Mouse (Mus musculus): Measurements from ENCODE around the gene Pnpla2. TPM values are rescaled to one million over a fixed set of nuclear protein-coding genes. Genes with fewer than 3 reads are reported as not detected.

The Pnpla2 gene
- polyA plus RNA-seq, 1 experiment from 2014 or later: 17.7 TPM

DNA sequence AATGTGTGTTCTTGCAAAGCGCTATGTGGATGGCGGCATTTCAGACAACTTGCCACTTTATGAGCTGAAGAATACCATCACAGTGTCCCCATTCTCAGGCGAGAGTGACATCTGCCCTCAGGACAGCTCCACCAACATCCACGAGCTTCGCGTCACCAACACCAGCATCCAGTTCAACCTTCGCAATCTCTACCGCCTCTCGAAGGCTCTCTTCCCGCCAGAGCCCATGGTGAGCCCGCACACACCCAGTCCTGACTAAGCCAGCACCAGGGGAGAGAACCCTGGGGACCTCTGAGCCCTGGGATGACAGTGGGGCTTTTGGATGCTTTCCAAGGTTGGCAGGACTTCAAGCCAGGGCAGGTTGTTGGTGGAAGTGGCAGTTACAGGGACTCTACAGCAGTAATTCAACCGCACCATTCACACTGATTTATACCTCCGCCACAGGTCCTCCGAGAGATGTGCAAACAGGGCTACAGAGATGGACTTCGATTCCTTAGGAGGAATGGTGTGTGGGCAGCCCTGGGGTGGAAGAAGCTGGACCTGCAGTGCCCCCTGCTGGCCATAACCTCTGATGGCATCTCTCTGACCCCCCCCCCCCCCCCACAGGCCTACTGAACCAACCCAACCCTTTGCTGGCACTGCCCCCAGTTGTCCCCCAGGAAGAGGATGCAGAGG, 3.1 kb downstream of the Pnpla2 start:
- 75% methylated on average over 15 of the region's 15 CpGs for WGBS
- no peak for ATAC-seq (replicated peaks)
- Histone ChIP-seq H3K4me2 (no peak overlapping the region), H3K9me3 (no peaks in the 10 kb centered on the region), H3K27ac (no peak overlapping the region), H3K27me3 (replicated peaks) (peaks cover 34% of the 10 kb centered on the region), H3K36me3 (replicated peaks) (0 out of 2 replicates have a peak, but pooled peaks cover 4% of the 10 kb centered on the region), H3K4me1 (peaks cover 25% of the 10 kb centered on the region), H3K4me3 (no peak overlapping the region), H3K9ac (no peak overlapping the region)

DNA sequence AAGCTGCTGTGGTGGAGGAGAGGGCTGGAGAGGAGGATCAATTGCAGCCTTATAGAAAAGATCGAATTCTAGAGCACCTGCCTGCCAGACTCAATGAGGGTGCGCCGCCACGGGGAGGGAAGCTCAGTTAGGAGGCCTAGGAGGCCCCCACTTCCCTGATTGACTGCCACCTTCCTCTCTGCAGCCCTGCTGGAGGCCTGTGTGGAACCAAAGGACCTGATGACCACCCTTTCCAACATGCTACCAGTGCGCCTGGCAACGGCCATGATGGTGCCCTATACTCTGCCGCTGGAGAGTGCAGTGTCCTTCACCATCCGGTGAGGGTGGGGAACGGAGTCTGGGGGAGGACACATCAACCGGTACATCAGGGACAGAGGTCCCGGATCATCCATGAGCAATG, 3.7 kb downstream of the Pnpla2 start:
- H3K4me1 ChIP-seq: peaks cover 25% of the 10 kb centered on the region
- no peak overlapping the region for H3K27ac ChIP-seq
- H3K9ac ChIP-seq: no peak overlapping the region
- 89% methylated on average over 11 of the region's 11 CpGs for whole genome bisulfite sequencing
- ATAC-seq (replicated peaks): no peak
- no peak overlapping the region for H3K4me3 ChIP-seq
- H3K9me3 ChIP-seq: no peaks in the 10 kb centered on the region
- 0 out of 2 replicates have a peak, but pooled peaks cover 4% of the 10 kb centered on the region for H3K36me3 ChIP-seq (replicated peaks)
- H3K4me2 ChIP-seq: no peak overlapping the region
- peaks cover 40% of the 10 kb centered on the region for H3K27me3 ChIP-seq (replicated peaks)

DNA sequence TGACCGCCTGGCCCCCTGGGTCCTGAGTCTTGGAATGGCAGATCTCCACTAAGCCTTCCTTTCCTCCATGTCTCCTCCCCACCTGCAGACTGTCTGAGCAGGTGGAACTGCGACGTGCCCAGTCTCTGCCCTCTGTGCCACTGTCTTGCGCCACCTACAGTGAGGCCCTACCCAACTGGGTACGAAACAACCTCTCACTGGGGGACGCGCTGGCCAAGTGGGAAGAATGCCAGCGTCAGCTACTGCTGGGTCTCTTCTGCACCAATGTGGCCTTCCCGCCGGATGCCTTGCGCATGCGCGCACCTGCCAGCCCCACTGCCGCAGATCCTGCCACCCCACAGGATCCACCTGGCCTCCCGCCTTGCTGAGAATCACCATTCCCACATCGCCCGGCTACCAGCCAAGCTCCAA, 4.3 kb downstream of the Pnpla2 start:
- no peak overlapping the region for H3K4me2 ChIP-seq
- no peaks in the 10 kb centered on the region for H3K9me3 ChIP-seq
- H3K27me3 ChIP-seq (replicated peaks): peaks cover 46% of the 10 kb centered on the region
- H3K4me3 ChIP-seq: no peak overlapping the region
- H3K4me1 ChIP-seq: peaks cover 25% of the 10 kb centered on the region
- ATAC-seq (replicated peaks): no peak
- H3K9ac ChIP-seq: no peak overlapping the region
- WGBS: 91% methylated on average over 17 of the region's 17 CpGs
- H3K27ac ChIP-seq: no peak overlapping the region
- 0 out of 2 replicates have a peak, but pooled peaks cover 4% of the 10 kb centered on the region for H3K36me3 ChIP-seq (replicated peaks)

DNA sequence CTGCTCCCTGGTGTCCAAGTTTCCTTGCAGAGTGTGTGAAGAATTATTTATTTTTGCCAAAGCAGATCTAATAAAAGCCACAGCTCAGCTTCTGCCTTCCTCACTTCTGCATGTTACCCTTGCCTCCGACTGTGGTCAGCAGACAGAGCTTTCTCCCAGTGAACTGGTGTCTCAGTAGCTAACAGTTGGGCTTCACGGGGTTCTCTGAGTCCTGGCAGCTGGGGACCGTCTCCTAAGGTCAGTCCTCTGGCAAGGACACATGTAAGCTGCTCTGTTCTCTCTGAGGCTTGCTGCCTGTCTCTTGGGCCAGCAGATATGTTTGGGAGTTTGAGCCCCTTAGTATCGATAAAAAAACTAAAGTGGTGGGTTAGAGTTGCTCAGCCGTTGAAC, 5.0 kb downstream of the Pnpla2 start:
- H3K9me3 ChIP-seq: no peaks in the 10 kb centered on the region
- H3K4me3 ChIP-seq: no peak overlapping the region
- H3K27ac ChIP-seq: no peak overlapping the region
- H3K4me1 ChIP-seq: peaks cover 27% of the 10 kb centered on the region
- 0 out of 2 replicates have a peak, but pooled peaks cover 4% of the 10 kb centered on the region for H3K36me3 ChIP-seq (replicated peaks)
- no peak overlapping the region for H3K9ac ChIP-seq
- 86% methylated on average over 5 of the region's 5 CpGs for WGBS
- ATAC-seq (replicated peaks): no peak
- H3K4me2 ChIP-seq: no peak overlapping the region
- peaks cover 53% of the 10 kb centered on the region for H3K27me3 ChIP-seq (replicated peaks)

DNA sequence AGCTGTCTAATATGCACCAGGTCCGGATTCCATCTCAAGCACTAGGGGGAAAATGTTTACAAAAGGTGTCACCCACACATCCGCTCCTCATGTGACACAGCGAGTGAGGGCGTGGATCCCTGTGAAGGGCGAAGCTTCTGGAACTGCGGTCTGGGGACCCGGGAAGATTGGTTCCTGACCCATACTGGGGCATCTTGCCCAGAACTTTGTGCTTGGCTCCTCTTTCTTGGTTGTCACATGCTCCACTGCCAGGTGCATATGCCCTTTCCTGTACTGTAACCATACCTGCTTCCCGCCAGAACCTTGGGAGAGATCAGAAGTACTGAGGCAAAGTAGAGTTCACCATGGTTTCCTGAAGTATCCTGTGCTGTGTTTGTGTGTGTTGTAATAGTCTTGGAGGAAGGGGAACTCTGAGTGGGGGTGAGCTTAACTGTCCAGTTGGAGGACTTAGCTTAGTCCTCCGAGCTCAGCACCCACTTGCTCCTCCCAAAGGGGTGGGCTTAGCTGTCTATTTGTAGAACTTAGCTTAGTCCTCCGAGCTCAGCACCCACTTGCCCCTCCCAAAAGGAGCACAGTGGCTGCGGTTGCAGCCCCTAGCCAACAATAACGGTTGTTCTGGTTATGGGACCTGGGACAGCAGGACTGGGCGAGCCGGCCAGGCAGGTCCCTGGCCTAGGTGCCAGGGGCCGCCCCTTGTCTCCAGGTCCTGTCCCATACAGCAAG, 5.6 kb downstream of the Pnpla2 start, which contains the start of gene Cracr2b:
Gene Cracr2b, plus strand, starts transcription at position 704 of the 723 bp plus-strand sequence.
- Histone ChIP-seq H3K4me2 (peak within 1 kb of the TSS; percentile 59), H3K4me3 (peak within 1 kb of the TSS; percentile 38), H3K36me3 (replicated peaks) (0 out of 2 replicates have a peak, but pooled peaks cover 4% of the 10 kb centered on the region), H3K4me1 (peaks cover 27% of the 10 kb centered on the region), H3K27me3 (replicated peaks) (peaks cover 59% of the 10 kb centered on the region), H3K27ac (no peak within 1 kb of the TSS), H3K9ac (peak within 1 kb of the TSS; percentile 40), H3K9me3 (no peaks in the 10 kb centered on the region)
- ATAC-seq (replicated peaks): no peak
- 80% methylated on average over 15 of the region's 15 CpGs for WGBS

DNA sequence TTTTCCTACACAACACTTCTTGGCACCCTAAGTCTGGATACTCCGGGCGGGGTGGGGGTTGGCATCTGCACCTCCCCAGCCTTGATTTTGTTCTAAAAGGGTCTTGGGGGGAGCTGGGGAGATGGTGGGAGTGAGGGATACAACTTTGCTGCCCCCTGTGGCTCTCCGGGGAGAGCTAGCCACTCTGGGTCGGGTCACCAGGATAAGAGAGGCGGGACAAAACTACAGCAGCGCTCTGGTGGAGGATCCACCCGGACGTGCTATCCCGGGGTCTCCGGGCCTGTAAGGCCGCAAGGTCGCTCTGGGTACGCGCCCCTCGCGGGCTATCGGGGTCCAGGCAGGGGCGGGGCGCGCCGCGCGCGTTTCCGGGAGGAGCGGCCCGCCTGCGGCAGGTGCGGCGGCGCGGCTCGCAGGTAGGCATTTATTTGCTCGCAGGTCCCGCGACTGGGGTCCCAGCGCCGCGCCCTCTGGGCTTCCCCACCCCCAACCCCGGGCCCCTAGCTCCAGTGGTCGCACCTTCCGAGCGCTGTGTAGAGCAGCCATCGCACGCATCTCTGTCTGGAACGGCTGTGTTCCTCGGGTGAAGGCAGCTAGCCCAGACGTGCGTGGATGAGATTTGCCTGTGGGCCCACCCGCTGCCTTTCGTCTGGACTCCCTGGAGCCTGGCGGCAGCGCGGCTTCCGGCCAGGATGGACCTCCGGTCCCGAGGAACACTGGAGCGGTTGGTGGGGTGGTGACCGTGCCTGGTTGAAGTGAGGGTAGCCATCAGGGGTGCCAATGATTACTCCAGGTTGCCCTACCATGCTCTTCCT, 6.7 kb downstream of the Pnpla2 start:
- ATAC-seq (replicated peaks): no peak
- peak overlapping the region; percentile 59 for H3K4me2 ChIP-seq
- H3K4me3 ChIP-seq: peak overlapping the region; percentile 38
- no peak overlapping the region for H3K27ac ChIP-seq
- H3K4me1 ChIP-seq: peaks cover 15% of the 10 kb centered on the region
- WGBS: 3% methylated on average over 59 of the region's 59 CpGs
- H3K27me3 ChIP-seq (replicated peaks): peaks cover 65% of the 10 kb centered on the region
- H3K9me3 ChIP-seq: no peaks in the 10 kb centered on the region
- H3K9ac ChIP-seq: peak overlapping the region; percentile 40
- 0 out of 2 replicates have a peak, but pooled peaks cover 4% of the 10 kb centered on the region for H3K36me3 ChIP-seq (replicated peaks)

DNA sequence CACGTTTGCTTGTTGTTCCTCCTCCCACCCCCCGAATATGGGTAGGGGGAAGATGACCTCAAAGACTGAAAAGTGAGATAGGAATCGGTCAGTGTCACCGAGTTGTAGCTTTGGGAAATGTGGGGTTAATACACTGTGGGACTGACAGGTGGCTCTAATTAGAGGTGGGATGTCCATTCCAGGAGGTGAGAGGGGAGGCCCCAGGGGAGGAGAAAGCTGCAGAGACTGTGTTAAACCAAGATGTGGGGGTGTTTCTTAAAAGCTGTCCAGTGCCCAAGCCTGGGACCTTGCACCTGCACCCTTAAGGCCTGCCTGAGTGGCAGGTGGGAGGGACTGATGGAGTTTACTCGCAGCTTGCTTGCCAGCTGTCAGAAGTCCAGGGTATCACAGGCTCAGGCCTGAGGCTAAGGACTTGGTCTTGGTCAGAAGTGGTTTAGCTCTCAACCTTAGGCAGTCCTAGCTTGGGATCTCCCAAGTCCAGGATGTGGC, 7.4 kb downstream of the Pnpla2 start:
- Histone ChIP-seq H3K9ac (0 out of 2 replicates have a peak overlapping the region, but pooled peaks have one; percentile 40), H3K4me2 (peak overlapping the region; percentile 59), H3K36me3 (replicated peaks) (0 out of 2 replicates have a peak, but pooled peaks cover 4% of the 10 kb centered on the region), H3K9me3 (no peaks in the 10 kb centered on the region), H3K4me1 (peaks cover 20% of the 10 kb centered on the region), H3K4me3 (peak overlapping the region; percentile 38), H3K27me3 (replicated peaks) (peaks cover 65% of the 10 kb centered on the region), H3K27ac (no peak overlapping the region)
- no peak for ATAC-seq (replicated peaks)
- 24% methylated on average over 5 of the region's 5 CpGs for WGBS

DNA sequence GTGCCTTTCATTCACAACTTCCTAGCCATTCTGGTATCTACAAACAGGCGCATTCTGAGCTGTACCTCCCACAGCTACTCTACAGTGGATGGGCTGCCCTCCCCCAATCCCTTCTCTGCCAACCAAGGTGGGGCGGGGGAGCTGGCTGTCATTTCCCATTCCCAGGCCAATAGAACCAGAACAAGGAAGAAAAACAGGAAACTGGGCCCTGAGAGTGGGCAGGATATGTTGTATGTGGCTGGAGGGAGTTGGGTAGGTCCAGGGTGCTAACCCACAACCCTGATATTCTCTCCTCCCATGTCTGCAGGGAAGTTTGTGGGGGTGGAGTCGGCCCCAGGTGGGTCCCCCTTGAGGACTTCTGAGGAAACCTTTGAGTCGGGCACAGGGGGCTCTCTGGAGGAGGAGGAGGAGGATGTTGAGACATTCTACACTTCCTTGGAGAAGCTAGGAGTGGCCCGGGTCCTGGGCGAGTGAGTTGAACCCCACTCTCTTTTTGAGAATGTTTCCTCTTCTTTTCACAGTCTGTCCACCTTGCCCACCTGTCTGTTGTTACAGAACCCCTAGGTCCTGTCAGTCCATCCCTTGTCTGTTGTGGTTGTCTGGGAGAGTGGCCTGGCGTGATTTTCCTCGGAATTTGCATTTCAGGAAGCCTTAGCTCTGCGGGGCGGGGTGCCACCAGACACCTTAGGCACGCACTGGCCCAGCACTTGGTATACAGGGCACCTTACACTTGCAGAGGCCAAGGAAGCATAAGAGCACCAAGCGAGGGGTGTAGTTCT, 9.0 kb downstream of the Pnpla2 start:
- WGBS: 19% methylated on average over 12 of the region's 12 CpGs
- Histone ChIP-seq H3K4me2 (no peak overlapping the region), H3K4me1 (peaks cover 35% of the 10 kb centered on the region), H3K4me3 (0 out of 2 replicates have a peak overlapping the region, but pooled peaks have one; percentile 10), H3K9me3 (no peaks in the 10 kb centered on the region), H3K36me3 (replicated peaks) (0 out of 2 replicates have a peak, but pooled peaks cover 4% of the 10 kb centered on the region), H3K9ac (no peak overlapping the region), H3K27me3 (replicated peaks) (peaks cover 65% of the 10 kb centered on the region), H3K27ac (no peak overlapping the region)
- no peak for ATAC-seq (replicated peaks)

DNA sequence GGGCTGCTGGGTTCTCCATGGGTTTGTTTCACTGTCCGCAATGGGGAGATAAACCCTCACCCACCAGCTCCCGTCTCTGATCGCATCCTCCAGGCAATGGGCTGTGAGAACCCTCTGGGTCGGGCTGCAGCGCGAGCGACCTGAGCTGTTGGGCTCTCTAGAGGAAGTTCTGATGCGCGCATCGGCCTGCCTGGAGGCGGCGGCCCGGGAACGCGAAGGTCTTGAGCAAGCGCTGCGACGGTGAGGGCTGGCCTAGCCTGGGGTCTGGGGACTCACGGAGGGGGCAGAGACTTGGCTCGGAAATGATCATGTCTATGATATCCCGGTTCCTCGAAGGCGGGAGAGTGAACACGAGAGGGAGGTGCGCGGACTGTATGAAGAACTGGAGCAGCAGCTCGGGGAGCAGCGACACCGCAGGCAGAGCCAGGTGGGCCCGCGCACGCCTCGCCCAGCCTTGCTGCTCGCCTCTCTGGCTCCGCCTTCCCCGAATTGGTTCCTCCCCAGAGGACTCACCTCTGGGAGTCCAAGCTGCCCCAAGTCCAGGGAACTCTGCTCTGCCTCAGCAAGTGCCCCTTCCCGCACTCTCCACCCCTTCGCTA, 9.7 kb downstream of the Pnpla2 start:
- 8% methylated on average over 38 of the region's 38 CpGs for WGBS
- peaks cover 61% of the 10 kb centered on the region for H3K27me3 ChIP-seq (replicated peaks)
- 0 out of 2 replicates have a peak overlapping the region, but pooled peaks have one; percentile 9 for H3K9ac ChIP-seq
- H3K4me1 ChIP-seq: peaks cover 42% of the 10 kb centered on the region
- peak overlapping the region; percentile 35 for H3K4me2 ChIP-seq
- H3K4me3 ChIP-seq: peak overlapping the region; percentile 10; the same call in 1 of the 2 replicates
- no peak for ATAC-seq (replicated peaks)
- H3K27ac ChIP-seq: no peak overlapping the region
- H3K36me3 ChIP-seq (replicated peaks): no peaks in the 10 kb centered on the region
- H3K9me3 ChIP-seq: no peaks in the 10 kb centered on the region

DNA sequence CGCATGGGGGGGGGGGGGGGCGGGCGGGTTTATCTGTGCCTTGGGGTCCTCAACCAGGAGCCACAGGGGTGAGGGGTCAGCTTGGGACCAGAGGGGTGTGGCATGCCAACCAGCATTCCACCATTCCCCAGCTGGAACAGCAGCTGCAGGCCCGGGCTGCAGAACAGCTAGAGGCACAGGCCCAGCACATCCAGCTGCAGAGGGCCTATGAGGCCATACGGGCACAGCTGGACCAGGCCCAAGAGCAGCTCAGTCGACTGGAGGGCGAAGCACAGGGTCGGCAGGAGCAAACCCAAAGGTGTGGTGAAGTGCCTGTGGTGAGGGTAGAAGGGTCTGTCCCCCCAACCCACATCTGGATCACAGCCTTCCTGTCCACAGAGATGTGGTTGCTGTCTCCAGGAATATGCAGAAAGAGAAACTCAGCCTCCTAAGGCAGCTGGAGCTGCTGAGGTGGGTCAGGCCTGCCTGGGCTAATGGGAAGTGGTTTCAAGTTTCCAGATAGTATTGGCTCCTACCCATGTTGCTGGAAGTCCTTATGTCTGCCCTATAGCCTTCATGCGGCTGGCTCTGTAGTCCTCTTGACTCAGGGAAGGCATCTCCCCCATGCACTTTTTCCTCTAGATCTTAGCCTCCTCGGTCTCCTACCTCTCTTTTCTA, 10.5 kb downstream of the Pnpla2 start:
- 36% methylated on average over 10 of the region's 10 CpGs for WGBS
- Histone ChIP-seq H3K27ac (no peak overlapping the region), H3K9me3 (no peaks in the 10 kb centered on the region), H3K4me1 (peaks cover 46% of the 10 kb centered on the region), H3K9ac (no peak overlapping the region), H3K27me3 (replicated peaks) (peaks cover 55% of the 10 kb centered on the region), H3K4me3 (no peak overlapping the region), H3K4me2 (no peak overlapping the region), H3K36me3 (replicated peaks) (0 out of 2 replicates have a peak, but pooled peaks cover under 1% of the 10 kb centered on the region)
- ATAC-seq (replicated peaks): no peak
